Mouse (Mus musculus): ENCODE measurements around the gene Anks1b.

Gene Anks1b

GRCm38 (mm10) chr10:89873146-89873950 is at the start of gene Anks1b:
TSS of gene Anks1b (plus strand) at chr10:89873509.
- DNase-seq (ENCODE audit: low read depth, low spot score), result peak; percentile 45

GRCm38 (mm10) chr10:89823906-89824305 is 49.4 kb upstream of the Anks1b start:
- DNase-seq (ENCODE audit: low read depth, low spot score), result no peak

GRCm38 (mm10) chr10:89826896-89827295 is 46.4 kb upstream of the Anks1b start:
- no peak for DNase-seq (ENCODE audit: low read depth, low spot score)

- DNase-seq (ENCODE audit: low read depth, low spot score), result no peak
These were observed 41.0 kb upstream of the Anks1b start for GRCm38 (mm10) chr10:89832334-89832733.

GRCm38 (mm10) chr10:89833166-89833565 is 40.1 kb upstream of the Anks1b start:
- DNase-seq (ENCODE audit: low read depth, low spot score), result no peak

GRCm38 (mm10) chr10:89837476-89837875 is 35.8 kb upstream of the Anks1b start:
- no peak for DNase-seq (ENCODE audit: low read depth, low spot score)

- DNase-seq (ENCODE audit: low read depth, low spot score), result no peak
These were observed 34.5 kb upstream of the Anks1b start for GRCm38 (mm10) chr10:89838834-89839233.

- DNase-seq (ENCODE audit: low read depth, low spot score), result no peak
These were observed 22.4 kb upstream of the Anks1b start for GRCm38 (mm10) chr10:89850951-89851350.

GRCm38 (mm10) chr10:89855251-89855875 is 17.9 kb upstream of the Anks1b start:
- DNase-seq (ENCODE audit: low read depth, low spot score), result no peak

- DNase-seq (ENCODE audit: low read depth, low spot score), result no peak
These were observed 17.0 kb upstream of the Anks1b start for GRCm38 (mm10) chr10:89856286-89856685.

GRCm38 (mm10) chr10:89868211-89868610 is 5.1 kb upstream of the Anks1b start:
- no peak for DNase-seq (ENCODE audit: low read depth, low spot score)

- DNase-seq (ENCODE audit: low read depth, low spot score), result no peak
These were observed 4.5 kb upstream of the Anks1b start for GRCm38 (mm10) chr10:89868836-89869235.

- peak; percentile 88 for DNase-seq (ENCODE audit: low read depth, low spot score)
These were observed 686 bp upstream of the Anks1b start for GRCm38 (mm10) chr10:89872501-89873145.

- DNase-seq (ENCODE audit: low read depth, low spot score), result peak; percentile 3
These were observed 727 bp downstream of the Anks1b start for GRCm38 (mm10) chr10:89874036-89874435.

GRCm38 (mm10) chr10:89883561-89883960 is 10.3 kb downstream of the Anks1b start:
- no peak for DNase-seq (ENCODE audit: low read depth, low spot score)

- no peak for DNase-seq (ENCODE audit: low read depth, low spot score)
These were observed 29.5 kb downstream of the Anks1b start for GRCm38 (mm10) chr10:89902720-89903337.

- DNase-seq (ENCODE audit: low read depth, low spot score), result peak; percentile 37
These were observed 38.6 kb downstream of the Anks1b start for GRCm38 (mm10) chr10:89911889-89912288.

GRCm38 (mm10) chr10:89913174-89913573 is 39.9 kb downstream of the Anks1b start:
- peak; percentile 16 for DNase-seq (ENCODE audit: low read depth, low spot score)

- no peak for DNase-seq (ENCODE audit: low read depth, low spot score)
These were observed 43.8 kb downstream of the Anks1b start for GRCm38 (mm10) chr10:89917141-89917540.

- no peak for DNase-seq (ENCODE audit: low read depth, low spot score)
These were observed 48.7 kb downstream of the Anks1b start for GRCm38 (mm10) chr10:89921965-89922364.

GRCm38 (mm10) chr10:89942180-89942579 is 68.9 kb downstream of the Anks1b start:
- DNase-seq (ENCODE audit: low read depth, low spot score), result no peak
